Mouse (Mus musculus) spleen, adult 2 months (tissue): ENCODE results near the gene Usp22.

Experiments
- CTCF ChIP-seq: fragments of 200-500 bp; IDR thresholded peaks from 2 replicates; pipeline ENCODE4 v1.5.1; 2011; ENCODE audit warnings: mild to moderate bottlenecking, inconsistent platforms; ENCODE audit not compliant: insufficient read depth, insufficient read length, insufficient replicate concordance; ENCODE audit errors: extremely low read depth
- POLR2A ChIP-seq: fragments of 200-500 bp; IDR thresholded peaks from 2 replicates; pipeline ENCODE4 v1.6.1; 2011; ENCODE audit warnings: low read depth, low read length, inconsistent platforms

- TF ChIP-seq CTCF, result no peak
- TF ChIP-seq POLR2A, result no peak
Observed at GRCm38 (mm10) chr11:61129305-61129704, 45.5 kb downstream of the Usp22 start.
